Mouse (Mus musculus): ENCODE measurements around the gene Klf16. TPM values are rescaled to one million over a fixed set of nuclear protein-coding genes. Genes with fewer than 3 reads are reported as not detected.

The Klf16 gene
- total RNA-seq (2021), result 1 to 10 TPM; 4.0 to 4.4 TPM
- polyA plus RNA-seq (2012; rRNA removed), result 3.6 and 5.5 TPM in 2 replicates
- long read RNA-seq, result 0 reads

DNA sequence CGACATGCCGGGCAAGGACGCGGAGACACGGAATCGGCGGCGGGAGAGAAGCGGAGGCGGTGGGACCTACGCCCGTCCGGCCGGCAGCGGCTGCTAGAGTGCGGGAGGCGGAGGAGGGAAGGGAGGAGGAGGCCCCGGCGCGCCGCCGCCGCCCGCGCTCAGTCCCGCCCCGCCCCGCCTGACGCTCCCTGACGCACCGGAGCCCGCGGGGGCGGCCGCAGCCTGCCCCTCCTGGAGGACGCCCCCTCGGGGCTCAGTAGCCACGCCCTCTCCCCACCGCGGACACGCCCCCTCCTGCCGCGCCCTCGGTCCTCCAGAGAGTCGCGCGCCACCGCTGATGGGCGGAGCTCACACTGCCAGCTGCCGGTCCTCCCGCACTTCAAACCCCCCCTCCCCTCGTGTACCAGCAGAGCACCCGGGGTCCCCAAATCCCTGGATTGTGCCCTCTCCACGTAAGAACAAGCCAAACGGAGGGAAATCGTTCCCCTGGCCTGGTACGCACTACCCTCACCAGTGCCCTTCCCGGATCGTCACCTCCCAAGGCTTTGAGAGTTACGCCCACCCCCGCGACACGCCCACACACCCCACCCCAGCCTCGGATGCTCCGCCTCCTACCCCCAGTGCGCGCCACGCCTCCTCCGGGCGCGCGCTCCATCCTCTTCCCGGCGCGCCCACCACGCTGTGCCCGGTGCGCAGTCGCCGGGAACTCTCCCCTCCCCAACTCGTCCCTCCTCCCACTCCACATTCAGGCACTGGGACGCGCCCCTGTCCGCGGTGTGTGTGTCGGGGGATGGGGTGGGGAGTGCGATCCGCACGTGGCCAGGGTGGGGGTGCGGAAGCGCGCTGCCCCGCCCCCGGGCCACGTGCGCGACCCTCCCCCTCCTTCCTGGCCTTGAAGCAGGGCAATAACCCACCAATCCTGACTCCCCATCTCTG lies at the start of gene Klf16:
Gene Klf16 (minus strand): TSS at position 127 of the 936 bp plus-strand sequence.
- H3K27me3 ChIP-seq (ENCODE audit: control insufficient read depth, insufficient read depth, low read length), result no peaks in the 10 kb centered on the region
- H3K79me2 ChIP-seq (replicated peaks; ENCODE audit: control insufficient read depth, insufficient read depth, low read length), result peaks cover 2% of the 10 kb centered on the region; the same call in 1 of the 2 replicates
- intact Hi-C loops (cut with DNase I), result loop anchor here (2.0 kb wide), 3 partner anchors 25 to 81 kb away; partner anchors contain the start of genes Adat3, Csnk1g2 and Scamp4
- peak; percentile 99 for DNase-seq
- H3K27ac ChIP-seq, result peak within 1 kb of the TSS; percentile 89
- TF ChIP-seq EP300 (IDR thresholded peaks at IDR 0.05; ENCODE audit: insufficient read depth, low read depth, low read length) (peak; percentile 57; the same call in 1 of the 2 replicates), POLR2A (IDR thresholded peaks at IDR 0.05; ENCODE audit: insufficient read depth, low read depth, low read length) (peak; percentile 89), CTCF (IDR thresholded peaks at IDR 0.05) (no peak)
- H3K9ac ChIP-seq (ENCODE audit: low read depth, low read length), result peak within 1 kb of the TSS; percentile 98
- peak within 1 kb of the TSS; percentile 84 for H3K4me3 ChIP-seq
- WGBS, result under 1% methylated on average over 87 of the region's 97 CpGs
- H3K36me3 ChIP-seq (ENCODE audit: control insufficient read depth, insufficient read depth, low read length), result no peaks in the 10 kb centered on the region
- peaks cover 6% of the 10 kb centered on the region for H3K4me1 ChIP-seq (ENCODE audit: control insufficient read depth, insufficient read depth, low read length)

DNA sequence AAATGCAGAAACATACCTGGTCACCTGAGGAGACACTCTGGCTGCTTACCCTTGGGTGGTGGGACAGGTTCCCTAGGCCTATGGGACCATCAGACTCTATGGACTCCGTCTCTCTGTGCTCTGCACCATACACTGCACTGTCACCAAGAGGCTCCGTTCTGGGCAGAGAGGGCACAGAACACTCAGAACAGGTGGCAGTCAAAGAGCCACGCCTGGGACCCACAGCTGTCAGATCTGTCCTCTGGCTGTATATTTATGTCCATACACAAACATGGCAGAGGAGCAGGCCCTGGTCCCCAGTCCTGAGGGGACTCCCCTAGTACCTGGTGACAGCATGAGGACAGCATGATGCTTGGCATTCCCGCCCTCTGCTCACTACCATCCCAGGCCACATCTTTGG lies 48.6 kb upstream of the Klf16 start:
- H3K4me1 ChIP-seq (ENCODE audit: control insufficient read depth, insufficient read depth, low read length), result peaks cover 25% of the 10 kb centered on the region

DNA sequence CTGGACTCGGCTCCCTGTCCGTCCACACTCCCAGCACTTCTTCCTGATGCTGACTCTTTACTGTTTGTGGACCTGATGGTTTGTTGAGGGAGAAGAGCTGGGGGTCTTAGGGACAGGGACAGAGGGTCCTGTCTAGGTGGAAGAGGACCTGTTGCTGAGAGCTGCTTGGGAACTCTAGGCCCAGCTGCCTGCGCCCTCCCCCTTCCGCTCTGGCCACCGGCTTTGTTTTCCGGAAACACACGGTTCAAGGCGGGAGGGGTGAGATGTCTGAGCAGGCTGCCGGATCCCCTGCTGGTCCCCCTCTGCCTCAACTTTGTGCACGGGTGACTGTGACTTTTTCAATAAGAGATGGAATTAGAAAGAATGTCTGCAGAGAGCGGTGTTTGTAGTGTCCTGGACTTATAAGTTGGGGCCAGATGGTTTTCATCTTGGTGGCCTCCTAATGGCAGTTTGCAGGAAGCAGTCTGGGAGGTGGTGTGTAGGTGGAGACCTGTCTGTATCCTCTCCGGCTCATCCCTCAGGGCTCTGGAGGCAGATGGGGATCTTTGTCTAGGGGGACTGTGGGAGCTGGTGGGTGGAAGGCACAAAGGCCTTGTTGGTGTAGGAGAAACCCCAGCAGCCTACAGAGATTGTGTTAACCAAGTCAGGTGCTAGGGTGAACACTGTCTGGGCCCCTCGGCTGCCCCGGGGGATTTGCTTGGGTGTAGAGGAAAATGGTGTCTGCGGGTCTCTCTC lies 46.5 kb upstream of the Klf16 start:
- peak overlapping the region; percentile 95 for H3K4me3 ChIP-seq
- WGBS, result 6% methylated on average over 15 of the region's 15 CpGs
- H3K4me1 ChIP-seq (ENCODE audit: control insufficient read depth, insufficient read depth, low read length), result peaks cover 12% of the 10 kb centered on the region
- H3K27ac ChIP-seq, result peak overlapping the region; percentile 92
- peaks cover 1% of the 10 kb centered on the region; the same call in 1 of the 2 replicates for H3K79me2 ChIP-seq (replicated peaks; ENCODE audit: control insufficient read depth, insufficient read depth, low read length)
- intact Hi-C loops (cut with DNase I), result loop anchor here (2.0 kb wide), 2 partner anchors 31 to 47 kb away; partner anchors contain the start of gene Klf16
- TF ChIP-seq CTCF (IDR thresholded peaks at IDR 0.05) (peak; percentile 35), POLR2A (IDR thresholded peaks at IDR 0.05; ENCODE audit: insufficient read depth, low read depth, low read length) (peak; percentile 60), EP300 (IDR thresholded peaks at IDR 0.05; ENCODE audit: insufficient read depth, low read depth, low read length) (no peak)
- peak overlapping the region; percentile 76 for H3K9ac ChIP-seq (ENCODE audit: low read depth, low read length)
- DNase-seq, result peak; percentile 77 to 84
- no peaks in the 10 kb centered on the region for H3K36me3 ChIP-seq (ENCODE audit: control insufficient read depth, insufficient read depth, low read length)
- no peaks in the 10 kb centered on the region for H3K27me3 ChIP-seq (ENCODE audit: control insufficient read depth, insufficient read depth, low read length)

More for the DNA sequence above, 48.6 kb upstream of the Klf16 start:
- TF ChIP-seq EP300 (IDR thresholded peaks at IDR 0.05; ENCODE audit: insufficient read depth, low read depth, low read length), result no peak
- no peak for TF ChIP-seq POLR2A (IDR thresholded peaks at IDR 0.05; ENCODE audit: insufficient read depth, low read depth, low read length)
- no peak for TF ChIP-seq CTCF (IDR thresholded peaks at IDR 0.05)
- Histone ChIP-seq H3K27me3 (ENCODE audit: control insufficient read depth, insufficient read depth, low read length) (no peaks in the 10 kb centered on the region), H3K79me2 (replicated peaks; ENCODE audit: control insufficient read depth, insufficient read depth, low read length) (peaks cover 8% of the 10 kb centered on the region), H3K9ac (ENCODE audit: low read depth, low read length) (no peak overlapping the region), H3K4me3 (no peak overlapping the region), H3K36me3 (ENCODE audit: control insufficient read depth, insufficient read depth, low read length) (no peaks in the 10 kb centered on the region), H3K27ac (no peak overlapping the region)
- intact Hi-C loops (cut with DNase I), result loop anchor here (2.0 kb wide), 1 partner anchor 29 kb away; no protein-coding TSS in a partner anchor
- no peak for DNase-seq
- 83% methylated on average over 4 of the region's 4 CpGs for WGBS

DNA sequence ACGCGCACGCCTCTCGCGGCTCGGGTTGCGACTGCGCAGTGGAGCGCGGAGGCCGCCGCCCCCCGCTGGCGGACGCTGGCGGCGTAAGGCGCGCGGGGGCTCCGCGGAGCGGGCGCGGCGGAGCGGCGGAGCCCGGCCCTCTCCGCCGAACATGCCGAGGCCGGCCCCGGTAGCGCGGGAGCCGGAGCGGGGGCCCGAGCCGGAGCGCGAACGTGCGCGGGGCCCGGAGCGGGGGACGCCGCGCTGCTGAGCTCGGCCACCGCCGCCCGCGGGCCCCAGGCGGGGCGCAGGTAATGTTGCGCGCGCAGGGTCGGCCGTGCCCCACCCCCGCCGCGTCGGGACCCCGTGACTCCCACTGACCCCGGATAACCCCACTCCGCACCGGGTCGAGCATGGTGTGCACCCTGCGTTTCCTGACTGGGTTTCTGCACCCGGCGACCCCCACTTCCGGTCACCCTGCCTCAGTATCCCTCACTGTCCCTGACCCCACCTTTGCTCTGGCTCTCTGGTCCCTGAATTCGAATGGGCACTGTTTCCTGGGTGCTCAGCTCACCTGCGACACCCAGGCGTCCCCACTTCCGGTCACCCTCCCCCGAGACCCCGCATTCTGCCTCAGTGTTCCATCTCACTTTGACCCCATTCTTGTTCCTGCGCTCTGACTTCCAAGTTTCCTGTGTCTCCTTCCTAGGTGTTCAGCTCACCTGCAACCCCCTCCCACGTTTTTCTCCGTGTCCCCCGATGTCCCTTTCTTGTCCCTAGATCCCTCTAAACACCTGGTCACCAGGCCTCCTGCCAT lies 45.7 kb upstream of the Klf16 start, which contains the start of gene Csnk1g2:
Gene Csnk1g2 (plus strand): TSS at position 178 of the 796 bp plus-strand sequence.
- peaks cover 12% of the 10 kb centered on the region for H3K4me1 ChIP-seq (ENCODE audit: control insufficient read depth, insufficient read depth, low read length)
- peak within 1 kb of the TSS; percentile 95 for H3K4me3 ChIP-seq
- under 1% methylated on average over 85 of the region's 85 CpGs for WGBS
- DNase-seq, result no peak
- no peaks in the 10 kb centered on the region for H3K36me3 ChIP-seq (ENCODE audit: control insufficient read depth, insufficient read depth, low read length)
- peak within 1 kb of the TSS; percentile 92 for H3K27ac ChIP-seq
- no peaks in the 10 kb centered on the region for H3K27me3 ChIP-seq (ENCODE audit: control insufficient read depth, insufficient read depth, low read length)
- peak within 1 kb of the TSS; percentile 76 for H3K9ac ChIP-seq (ENCODE audit: low read depth, low read length)
- TF ChIP-seq CTCF (IDR thresholded peaks at IDR 0.05), result peak; percentile 12; the same call in 1 of the 2 replicates
- TF ChIP-seq EP300 (IDR thresholded peaks at IDR 0.05; ENCODE audit: insufficient read depth, low read depth, low read length), result no peak
- TF ChIP-seq POLR2A (IDR thresholded peaks at IDR 0.05; ENCODE audit: insufficient read depth, low read depth, low read length), result no peak; the same call in 1 of the 2 replicates
- H3K79me2 ChIP-seq (replicated peaks; ENCODE audit: control insufficient read depth, insufficient read depth, low read length), result 0 out of 2 replicates have a peak, but pooled peaks cover 1% of the 10 kb centered on the region
- intact Hi-C loops (cut with DNase I), result loop anchor here (2.0 kb wide), 1 partner anchor 46 kb away; the partner anchor contains the start of gene Klf16

Measured in heart, adult 2 months (tissue).